Mouse (Mus musculus): ENCODE data around the gene Hba-a1. TPM values are rescaled to one million over a fixed set of nuclear protein-coding genes. Genes with fewer than 3 reads are reported as not detected.

Hba-a1 gene
- total RNA-seq, 2 experiments from 2014 or later = 361 to 431 TPM

- DNase-seq (ENCODE audit: low spot score in 2 of 2) = peak; percentile 73 to 82
- intact Hi-C loops (cut with DNase I) = loop anchor here (10.0 kb wide), 1 partner anchor 110 kb away; no protein-coding TSS in a partner anchor
Observed at GRCm38 (mm10) chr11:32324609-32325008, 41.3 kb downstream of the Hba-a1 start.

GRCm38 (mm10) chr11:32331075-32331474, 47.8 kb downstream of the Hba-a1 start:
- intact Hi-C loops (cut with DNase I) = no loop called here
- DNase-seq (ENCODE audit: low spot score in 2 of 2) = no peak

GRCm38 (mm10) chr11:32331861-32332260, 48.5 kb downstream of the Hba-a1 start:
- intact Hi-C loops (cut with DNase I) = no loop called here
- DNase-seq (ENCODE audit: low spot score in 2 of 2) = no peak

GRCm38 (mm10) chr11:32333235-32333634, 49.9 kb downstream of the Hba-a1 start:
- no peak for DNase-seq (ENCODE audit: low spot score in 2 of 2)
- intact Hi-C loops (cut with DNase I) = no loop called here

Other genes starting within 250 kb of the Hba-a1 start
- gene Il9r, start 83.2 kb upstream of the Hba-a1 start, total RNA-seq (2021) = not detected
- gene Snrnp25, start 78.1 kb upstream of the Hba-a1 start, total RNA-seq (2021) = 10 to 100 TPM; 22.3 to 22.8 TPM
- gene Rhbdf1, start 61.2 kb upstream of the Hba-a1 start, total RNA-seq (2021) = 10 to 100 TPM in 1 of 2 experiments, 1 to 10 TPM in 1; 9.6 to 14.9 TPM
- 10 to 100 TPM; 19.9 to 20.1 TPM for gene Mpg, start 57.0 kb upstream of the Hba-a1 start, total RNA-seq (2021)
- 10 to 100 TPM; 42.1 to 59.7 TPM for gene Nprl3, start 15.8 kb upstream of the Hba-a1 start, total RNA-seq (2021)
- gene Hba-x, start 7.1 kb upstream of the Hba-a1 start, total RNA-seq (2021) = not detected
- not detected for gene Hbq1b, start 3.5 kb downstream of the Hba-a1 start, total RNA-seq (2021)
- gene Hba-a2, start 13.0 kb downstream of the Hba-a1 start, total RNA-seq (2021) = 100 to 1,000 TPM; 345 to 363 TPM
- 1 to 10 TPM in 1 of 2 experiments, under 1 TPM in 1; 0.72 to 1.0 TPM for gene Hbq1a, start 16.6 kb downstream of the Hba-a1 start, total RNA-seq (2021)
- gene Sh3pxd2b, start 64.3 kb downstream of the Hba-a1 start, total RNA-seq (2021) = 10 to 100 TPM; 10.8 to 13.3 TPM
- 10 to 100 TPM; 56.9 to 57.4 TPM for gene Ubtd2, start 171.9 kb downstream of the Hba-a1 start, total RNA-seq (2021)
- 1 to 10 TPM in 1 of 2 experiments, under 1 TPM in 1; 0.63 to 1.8 TPM for gene Efcab9, start 248.6 kb downstream of the Hba-a1 start, total RNA-seq (2021)
- gene Stk10, start 249.8 kb downstream of the Hba-a1 start, total RNA-seq (2021) = 1 to 10 TPM; 6.7 to 8.7 TPM

All from left cerebral cortex, postnatal 36 days (tissue).